Mouse (Mus musculus): Measurements from ENCODE around the gene Tnr. TPM values are rescaled to one million over a fixed set of nuclear protein-coding genes. Genes with fewer than 3 reads are reported as not detected.

Tnr gene
- polyA plus RNA-seq, 1 experiment from 2014 or later, result not detected

GRCm38 (mm10) chr1:159717016-159717415 is 193.4 kb downstream of the Tnr start:
- Histone ChIP-seq H3K9ac (ENCODE audit: low read length) (no peak overlapping the region), H3K9me3 (ENCODE audit: control insufficient read depth, low read length) (no peaks in the 10 kb centered on the region), H3K4me1 (ENCODE audit: control insufficient read depth in 2 of 2, insufficient read depth in 2 of 2, low read length in 2 of 2) (no peaks in the 10 kb centered on the region), H3K4me3 (ENCODE audit: control insufficient read depth in 1 of 2, insufficient read depth in 1 of 2, low read depth in 1 of 2, low read length in 2 of 2) (no peak overlapping the region), H3K4me2 (ENCODE audit: low read length) (no peak overlapping the region), H3K27ac (replicated peaks in 1 of 2; ENCODE audit: control insufficient read depth in 1 of 2, insufficient read depth in 1 of 2, low read depth in 2 of 2, low read length in 2 of 2) (no peak overlapping the region), H3K36me3 (ENCODE audit: control insufficient read depth, insufficient read depth, low read length) (no peaks in the 10 kb centered on the region), H3K27me3 (ENCODE audit: control insufficient read depth, insufficient read depth, low read length) (no peaks in the 10 kb centered on the region)
- WGBS, result 85% methylated on average over 9 of the region's 9 CpGs
- ATAC-seq (ENCODE audit: insufficient number of reproducible peaks, insufficient read depth, low FRiP score, low read depth), result no peak

GRCm38 (mm10) chr1:159723733-159724132 is 200.2 kb downstream of the Tnr start:
- Histone ChIP-seq H3K9ac (ENCODE audit: low read length) (no peak overlapping the region), H3K9me3 (ENCODE audit: control insufficient read depth, low read length) (no peaks in the 10 kb centered on the region), H3K4me3 (ENCODE audit: control insufficient read depth in 1 of 2, insufficient read depth in 1 of 2, low read depth in 1 of 2, low read length in 2 of 2) (no peak overlapping the region), H3K27ac (replicated peaks in 1 of 2; ENCODE audit: control insufficient read depth in 1 of 2, insufficient read depth in 1 of 2, low read depth in 2 of 2, low read length in 2 of 2) (no peak overlapping the region), H3K4me1 (ENCODE audit: control insufficient read depth in 2 of 2, insufficient read depth in 2 of 2, low read length in 2 of 2) (no peaks in the 10 kb centered on the region), H3K36me3 (ENCODE audit: control insufficient read depth, insufficient read depth, low read length) (no peaks in the 10 kb centered on the region), H3K27me3 (ENCODE audit: control insufficient read depth, insufficient read depth, low read length) (no peaks in the 10 kb centered on the region), H3K4me2 (ENCODE audit: low read length) (no peak overlapping the region)
- ATAC-seq (ENCODE audit: insufficient number of reproducible peaks, insufficient read depth, low FRiP score, low read depth), result no peak
- 77% methylated on average over 5 of the region's 5 CpGs for WGBS

- Histone ChIP-seq H3K4me1 (ENCODE audit: control insufficient read depth in 2 of 2, insufficient read depth in 2 of 2, low read length in 2 of 2) (no peaks in the 10 kb centered on the region), H3K9ac (ENCODE audit: low read length) (no peak overlapping the region), H3K27me3 (ENCODE audit: control insufficient read depth, insufficient read depth, low read length) (no peaks in the 10 kb centered on the region), H3K36me3 (ENCODE audit: control insufficient read depth, insufficient read depth, low read length) (no peaks in the 10 kb centered on the region), H3K4me3 (ENCODE audit: control insufficient read depth in 1 of 2, insufficient read depth in 1 of 2, low read depth in 1 of 2, low read length in 2 of 2) (no peak overlapping the region), H3K4me2 (ENCODE audit: low read length) (no peak overlapping the region), H3K27ac (replicated peaks in 1 of 2; ENCODE audit: control insufficient read depth in 1 of 2, insufficient read depth in 1 of 2, low read depth in 2 of 2, low read length in 2 of 2) (no peak overlapping the region), H3K9me3 (ENCODE audit: control insufficient read depth, low read length) (no peaks in the 10 kb centered on the region)
- ATAC-seq (ENCODE audit: insufficient number of reproducible peaks, insufficient read depth, low FRiP score, low read depth), result no peak
- 82% methylated on average over 6 of the region's 6 CpGs for WGBS
These were observed 205.7 kb downstream of the Tnr start for GRCm38 (mm10) chr1:159729270-159729669.

- 47% methylated on average over 4 of the region's 4 CpGs for WGBS
- Histone ChIP-seq H3K36me3 (ENCODE audit: control insufficient read depth, insufficient read depth, low read length) (no peaks in the 10 kb centered on the region), H3K27ac (replicated peaks in 1 of 2; ENCODE audit: control insufficient read depth in 1 of 2, insufficient read depth in 1 of 2, low read depth in 2 of 2, low read length in 2 of 2) (no peak overlapping the region), H3K27me3 (ENCODE audit: control insufficient read depth, insufficient read depth, low read length) (no peaks in the 10 kb centered on the region), H3K9ac (ENCODE audit: low read length) (no peak overlapping the region), H3K9me3 (ENCODE audit: control insufficient read depth, low read length) (no peaks in the 10 kb centered on the region), H3K4me2 (ENCODE audit: low read length) (no peak overlapping the region), H3K4me1 (ENCODE audit: control insufficient read depth in 2 of 2, insufficient read depth in 2 of 2, low read length in 2 of 2) (no peaks in the 10 kb centered on the region), H3K4me3 (ENCODE audit: control insufficient read depth in 1 of 2, insufficient read depth in 1 of 2, low read depth in 1 of 2, low read length in 2 of 2) (no peak overlapping the region)
- no peak for ATAC-seq (ENCODE audit: insufficient number of reproducible peaks, insufficient read depth, low FRiP score, low read depth)
These were observed 207.3 kb downstream of the Tnr start for GRCm38 (mm10) chr1:159730826-159731225.

GRCm38 (mm10) chr1:159735099-159735498 is 211.5 kb downstream of the Tnr start:
- WGBS, result 70% methylated on average over 3 of the region's 3 CpGs
- no peaks in the 10 kb centered on the region for H3K9me3 ChIP-seq (ENCODE audit: control insufficient read depth, low read length)
- no peaks in the 10 kb centered on the region for H3K4me1 ChIP-seq (ENCODE audit: control insufficient read depth in 2 of 2, insufficient read depth in 2 of 2, low read length in 2 of 2)
- no peak overlapping the region for H3K27ac ChIP-seq (replicated peaks in 1 of 2; ENCODE audit: control insufficient read depth in 1 of 2, insufficient read depth in 1 of 2, low read depth in 2 of 2, low read length in 2 of 2)
- H3K27me3 ChIP-seq (ENCODE audit: control insufficient read depth, insufficient read depth, low read length), result no peaks in the 10 kb centered on the region
- no peak overlapping the region for H3K9ac ChIP-seq (ENCODE audit: low read length)
- no peak overlapping the region for H3K4me2 ChIP-seq (ENCODE audit: low read length)
- H3K4me3 ChIP-seq (ENCODE audit: control insufficient read depth in 1 of 2, insufficient read depth in 1 of 2, low read depth in 1 of 2, low read length in 2 of 2), result no peak overlapping the region
- no peak for ATAC-seq (ENCODE audit: insufficient number of reproducible peaks, insufficient read depth, low FRiP score, low read depth)
- no peaks in the 10 kb centered on the region for H3K36me3 ChIP-seq (ENCODE audit: control insufficient read depth, insufficient read depth, low read length)

- whole genome bisulfite sequencing, result 61% methylated on average over 3 of the region's 3 CpGs
- Histone ChIP-seq H3K4me3 (ENCODE audit: control insufficient read depth in 1 of 2, insufficient read depth in 1 of 2, low read depth in 1 of 2, low read length in 2 of 2) (no peak overlapping the region), H3K4me1 (ENCODE audit: control insufficient read depth in 2 of 2, insufficient read depth in 2 of 2, low read length in 2 of 2) (peaks cover 0 to 2% of the 10 kb centered on the region in 2 experiments; a peak in 1 of 4 replicates), H3K4me2 (ENCODE audit: low read length) (no peak overlapping the region), H3K9ac (ENCODE audit: low read length) (no peak overlapping the region), H3K36me3 (ENCODE audit: control insufficient read depth, insufficient read depth, low read length) (no peaks in the 10 kb centered on the region), H3K9me3 (ENCODE audit: control insufficient read depth, low read length) (no peaks in the 10 kb centered on the region), H3K27me3 (ENCODE audit: control insufficient read depth, insufficient read depth, low read length) (no peaks in the 10 kb centered on the region), H3K27ac (replicated peaks in 1 of 2; ENCODE audit: control insufficient read depth in 1 of 2, insufficient read depth in 1 of 2, low read depth in 2 of 2, low read length in 2 of 2) (no peak overlapping the region)
- no peak for ATAC-seq (ENCODE audit: insufficient number of reproducible peaks, insufficient read depth, low FRiP score, low read depth)
These were observed 215.9 kb downstream of the Tnr start for GRCm38 (mm10) chr1:159739478-159739877.

GRCm38 (mm10) chr1:159741237-159742002 is 217.9 kb downstream of the Tnr start:
- Histone ChIP-seq H3K4me3 (ENCODE audit: control insufficient read depth in 1 of 2, insufficient read depth in 1 of 2, low read depth in 1 of 2, low read length in 2 of 2) (no peak overlapping the region), H3K9me3 (ENCODE audit: control insufficient read depth, low read length) (no peaks in the 10 kb centered on the region), H3K4me2 (ENCODE audit: low read length) (no peak overlapping the region), H3K27me3 (ENCODE audit: control insufficient read depth, insufficient read depth, low read length) (no peaks in the 10 kb centered on the region), H3K36me3 (ENCODE audit: control insufficient read depth, insufficient read depth, low read length) (no peaks in the 10 kb centered on the region), H3K4me1 (ENCODE audit: control insufficient read depth in 2 of 2, insufficient read depth in 2 of 2, low read length in 2 of 2) (peaks cover 0 to 2% of the 10 kb centered on the region in 2 experiments; a peak in 1 of 4 replicates), H3K9ac (ENCODE audit: low read length) (no peak overlapping the region), H3K27ac (replicated peaks in 1 of 2; ENCODE audit: control insufficient read depth in 1 of 2, insufficient read depth in 1 of 2, low read depth in 2 of 2, low read length in 2 of 2) (no peak overlapping the region)
- 74% methylated on average over 3 of the region's 3 CpGs for WGBS
- 0 out of 2 replicates have a peak, but pooled peaks have one; percentile 31 for ATAC-seq (ENCODE audit: insufficient number of reproducible peaks, insufficient read depth, low FRiP score, low read depth)

GRCm38 (mm10) chr1:159742003-159742274 is 218.4 kb downstream of the Tnr start:
- no peak for ATAC-seq (ENCODE audit: insufficient number of reproducible peaks, insufficient read depth, low FRiP score, low read depth)
- Histone ChIP-seq H3K4me2 (ENCODE audit: low read length) (no peak overlapping the region), H3K9me3 (ENCODE audit: control insufficient read depth, low read length) (no peaks in the 10 kb centered on the region), H3K27me3 (ENCODE audit: control insufficient read depth, insufficient read depth, low read length) (no peaks in the 10 kb centered on the region), H3K9ac (ENCODE audit: low read length) (no peak overlapping the region), H3K36me3 (ENCODE audit: control insufficient read depth, insufficient read depth, low read length) (no peaks in the 10 kb centered on the region), H3K4me1 (ENCODE audit: control insufficient read depth in 2 of 2, insufficient read depth in 2 of 2, low read length in 2 of 2) (peaks cover 0 to 2% of the 10 kb centered on the region in 2 experiments; a peak in 1 of 4 replicates), H3K4me3 (ENCODE audit: control insufficient read depth in 1 of 2, insufficient read depth in 1 of 2, low read depth in 1 of 2, low read length in 2 of 2) (no peak overlapping the region), H3K27ac (replicated peaks in 1 of 2; ENCODE audit: control insufficient read depth in 1 of 2, insufficient read depth in 1 of 2, low read depth in 2 of 2, low read length in 2 of 2) (no peak overlapping the region)
- 58% methylated on average over 3 of the region's 3 CpGs for WGBS
